Comparison of ENCODE assay signal across 13 mouse cellular contexts in the genomic region with DNA sequence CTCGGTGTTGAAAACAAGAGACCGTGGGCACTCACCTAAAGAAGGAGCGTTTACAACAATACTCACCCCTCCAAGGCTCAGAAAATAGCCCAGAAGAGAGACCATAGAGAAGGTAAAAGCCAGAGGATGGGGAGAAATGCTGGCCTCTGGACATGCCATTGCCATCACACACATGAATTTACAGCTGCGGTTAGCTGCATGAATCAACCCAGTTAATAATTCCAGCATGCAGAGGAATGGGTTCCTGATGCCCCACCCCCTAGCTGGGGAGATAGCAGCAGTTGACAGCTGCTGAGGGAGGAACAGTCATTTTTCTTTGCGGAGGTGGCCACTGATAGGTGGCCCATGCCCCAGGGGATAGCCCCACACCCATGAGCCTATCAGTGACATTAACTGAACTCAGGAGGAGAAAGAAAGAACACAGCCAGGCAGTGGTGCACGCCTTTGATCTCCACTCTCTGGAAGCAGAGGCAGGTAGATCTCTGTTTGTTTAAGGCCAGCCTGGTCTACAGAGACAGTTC.
"Had no signal": no experiment of that assay in that cellular context is flagged by ENCODE, and none has a peak within 500 bp of the region (broad histone marks: within the 10 kb centered on the region; RNA-seq: fewer than 3 reads in every experiment).

No protein-coding gene starts in this region.

- H3K36me3 ChIP-seq: kidney, embryonic 15.5 days; limb, embryonic 10.5 days; neural tube, embryonic 12.5 days; stomach, embryonic 15.5 days had no signal

- H3K9ac ChIP-seq: kidney, embryonic 15.5 days; midbrain, embryonic 13.5 days; neural tube, embryonic 12.5 days; stomach, embryonic 15.5 days had no signal

- H3K4me2 ChIP-seq: kidney, embryonic 15.5 days; midbrain, embryonic 13.5 days; neural tube, embryonic 12.5 days; stomach, embryonic 15.5 days had no signal

- H3K4me3 ChIP-seq: kidney, embryonic 15.5 days; limb, embryonic 10.5 days; midbrain, embryonic 13.5 days; neural tube, embryonic 12.5 days; stomach, embryonic 15.5 days had no signal

- ATAC-seq: intestine, embryonic 16.5 days; lung, postnatal 0 days; midbrain, embryonic 13.5 days had no signal

- H3K9me3 ChIP-seq: kidney, embryonic 15.5 days; limb, embryonic 10.5 days; midbrain, embryonic 13.5 days; neural tube, embryonic 12.5 days; stomach, embryonic 15.5 days had no signal

- H3K27me3 ChIP-seq: kidney, embryonic 15.5 days; midbrain, embryonic 13.5 days; neural tube, embryonic 12.5 days; stomach, embryonic 15.5 days had no signal

- H3K4me1 ChIP-seq: kidney, embryonic 15.5 days; stomach, embryonic 15.5 days had no signal

- H3K27ac ChIP-seq: kidney, embryonic 15.5 days; limb, embryonic 10.5 days; midbrain, embryonic 13.5 days; neural tube, embryonic 12.5 days; stomach, embryonic 15.5 days had no signal

- DNase-seq: kidney, adult 2 months; kidney, postnatal 14 days; lung, adult 2 months; lung, postnatal 36 days; thymus, adult 2 months; thymus, postnatal 25 days had no signal
